Mouse (Mus musculus): ENCODE results near the gene Casp1. TPM values are rescaled to one million over a fixed set of nuclear protein-coding genes. Genes with fewer than 3 reads are reported as not detected.

Casp1 gene
- not detected in 2 replicates for total RNA-seq (2014; fragmentation: Nextera tagmentation)
- total RNA-seq (2017): 0.17 TPM in 1 of 2 replicates, not detected in the other
- not detected in 2 replicates for polyA plus RNA-seq (2012)

- Histone ChIP-seq H3K27me3 (ENCODE audit: insufficient read depth, low read length) (no peaks in the 10 kb centered on the region), H3K9me3 (replicated peaks) (no peaks in the 10 kb centered on the region), H3K4me1 (ENCODE audit: insufficient read depth, low read depth, low read length) (no peaks in the 10 kb centered on the region), H3K36me3 (replicated peaks) (no peaks in the 10 kb centered on the region), H3K4me3 (ENCODE audit: low read depth, low read length) (no peak within 1 kb of the TSS)
- DNase-seq (ENCODE audit: low spot score) (no peak), ATAC-seq (ENCODE audit: extremely low read depth, insufficient number of reproducible peaks, low FRiP score, poor library complexity, severe bottlenecking) (no peak)
- TF ChIP-seq POLR2AphosphoS5 (IDR thresholded peaks at IDR 0.05; ENCODE audit: insufficient replicate concordance, low read depth, low read length): no peak
- no peak for TF ChIP-seq CTCF (IDR thresholded peaks at IDR 0.05; ENCODE audit: low read depth, low read length)
- no peak for TF ChIP-seq GATA2 (IDR thresholded peaks at IDR 0.05; ENCODE audit: borderline replicate concordance, low read depth, low read length)
- no peak for TF ChIP-seq GATA1 (IDR thresholded peaks at IDR 0.05; ENCODE audit: borderline replicate concordance, low read length)
- TF ChIP-seq TAL1 (conservative IDR thresholded peaks at IDR 0.05; ENCODE audit: low read depth, low read length): no peak
Observed at GRCm38 (mm10) chr9:5298329-5299131, at the start of gene Casp1. Casp1 (plus strand) TSS chr9:5298517.

GRCm38 (mm10) chr9:5263951-5264475 lies 34.3 kb upstream of the Casp1 start:
- DNase-seq (ENCODE audit: low spot score) (no peak), ATAC-seq (ENCODE audit: extremely low read depth, insufficient number of reproducible peaks, low FRiP score, poor library complexity, severe bottlenecking) (no peak)
- H3K9me3 ChIP-seq (replicated peaks): no peaks in the 10 kb centered on the region
- no peak overlapping the region for H3K4me3 ChIP-seq (ENCODE audit: low read depth, low read length)
- no peaks in the 10 kb centered on the region for H3K27me3 ChIP-seq (ENCODE audit: insufficient read depth, low read length)
- no peaks in the 10 kb centered on the region for H3K4me1 ChIP-seq (ENCODE audit: insufficient read depth, low read depth, low read length)
- no peaks in the 10 kb centered on the region for H3K36me3 ChIP-seq (replicated peaks)
- TF ChIP-seq GATA1 (IDR thresholded peaks at IDR 0.05; ENCODE audit: borderline replicate concordance, low read length) (no peak), TAL1 (conservative IDR thresholded peaks at IDR 0.05; ENCODE audit: low read depth, low read length) (no peak), CTCF (IDR thresholded peaks at IDR 0.05; ENCODE audit: low read depth, low read length) (no peak)

- Histone ChIP-seq H3K36me3 (replicated peaks) (no peaks in the 10 kb centered on the region), H3K4me1 (ENCODE audit: insufficient read depth, low read depth, low read length) (no peaks in the 10 kb centered on the region), H3K9me3 (replicated peaks) (no peaks in the 10 kb centered on the region), H3K4me3 (ENCODE audit: low read depth, low read length) (no peak overlapping the region), H3K27me3 (ENCODE audit: insufficient read depth, low read length) (no peaks in the 10 kb centered on the region)
- no peak for ATAC-seq (ENCODE audit: extremely low read depth, insufficient number of reproducible peaks, low FRiP score, poor library complexity, severe bottlenecking)
- TF ChIP-seq POLR2AphosphoS5 (IDR thresholded peaks at IDR 0.05; ENCODE audit: insufficient replicate concordance, low read depth, low read length) (no peak), GATA2 (IDR thresholded peaks at IDR 0.05; ENCODE audit: borderline replicate concordance, low read depth, low read length) (no peak), TAL1 (conservative IDR thresholded peaks at IDR 0.05; ENCODE audit: low read depth, low read length) (no peak), GATA1 (IDR thresholded peaks at IDR 0.05; ENCODE audit: borderline replicate concordance, low read length) (no peak), CTCF (IDR thresholded peaks at IDR 0.05; ENCODE audit: low read depth, low read length) (no peak)
- no peak for DNase-seq (ENCODE audit: low spot score)
Observed at GRCm38 (mm10) chr9:5270274-5270673, 28.0 kb upstream of the Casp1 start.

GRCm38 (mm10) chr9:5270884-5271283 lies 27.4 kb upstream of the Casp1 start:
- no peak for ATAC-seq (ENCODE audit: extremely low read depth, insufficient number of reproducible peaks, low FRiP score, poor library complexity, severe bottlenecking)
- H3K9me3 ChIP-seq (replicated peaks): no peaks in the 10 kb centered on the region
- H3K36me3 ChIP-seq (replicated peaks): no peaks in the 10 kb centered on the region
- H3K27me3 ChIP-seq (ENCODE audit: insufficient read depth, low read length): no peaks in the 10 kb centered on the region
- no peaks in the 10 kb centered on the region for H3K4me1 ChIP-seq (ENCODE audit: insufficient read depth, low read depth, low read length)
- DNase-seq (ENCODE audit: low spot score): no peak
- TF ChIP-seq POLR2AphosphoS5 (IDR thresholded peaks at IDR 0.05; ENCODE audit: insufficient replicate concordance, low read depth, low read length) (no peak), CTCF (IDR thresholded peaks at IDR 0.05; ENCODE audit: low read depth, low read length) (no peak), TAL1 (conservative IDR thresholded peaks at IDR 0.05; ENCODE audit: low read depth, low read length) (no peak), GATA1 (IDR thresholded peaks at IDR 0.05; ENCODE audit: borderline replicate concordance, low read length) (no peak), GATA2 (IDR thresholded peaks at IDR 0.05; ENCODE audit: borderline replicate concordance, low read depth, low read length) (no peak)
- H3K4me3 ChIP-seq (ENCODE audit: low read depth, low read length): no peak overlapping the region

GRCm38 (mm10) chr9:5271334-5271845 lies 26.9 kb upstream of the Casp1 start:
- Histone ChIP-seq H3K36me3 (replicated peaks) (no peaks in the 10 kb centered on the region), H3K9me3 (replicated peaks) (no peaks in the 10 kb centered on the region), H3K4me3 (ENCODE audit: low read depth, low read length) (no peak overlapping the region), H3K4me1 (ENCODE audit: insufficient read depth, low read depth, low read length) (no peaks in the 10 kb centered on the region), H3K27me3 (ENCODE audit: insufficient read depth, low read length) (no peaks in the 10 kb centered on the region)
- DNase-seq (ENCODE audit: low spot score) (no peak), ATAC-seq (ENCODE audit: extremely low read depth, insufficient number of reproducible peaks, low FRiP score, poor library complexity, severe bottlenecking) (no peak)
- no peak for TF ChIP-seq POLR2AphosphoS5 (IDR thresholded peaks at IDR 0.05; ENCODE audit: insufficient replicate concordance, low read depth, low read length)
- no peak for TF ChIP-seq GATA1 (IDR thresholded peaks at IDR 0.05; ENCODE audit: borderline replicate concordance, low read length)
- no peak for TF ChIP-seq GATA2 (IDR thresholded peaks at IDR 0.05; ENCODE audit: borderline replicate concordance, low read depth, low read length)
- TF ChIP-seq CTCF (IDR thresholded peaks at IDR 0.05; ENCODE audit: low read depth, low read length): no peak
- TF ChIP-seq TAL1 (conservative IDR thresholded peaks at IDR 0.05; ENCODE audit: low read depth, low read length): no peak

- Histone ChIP-seq H3K27me3 (ENCODE audit: insufficient read depth, low read length) (no peaks in the 10 kb centered on the region), H3K4me3 (ENCODE audit: low read depth, low read length) (no peak overlapping the region), H3K36me3 (replicated peaks) (no peaks in the 10 kb centered on the region), H3K4me1 (ENCODE audit: insufficient read depth, low read depth, low read length) (no peaks in the 10 kb centered on the region), H3K9me3 (replicated peaks) (0 out of 2 replicates have a peak, but pooled peaks cover 2% of the 10 kb centered on the region)
- no peak for DNase-seq (ENCODE audit: low spot score)
- ATAC-seq (ENCODE audit: extremely low read depth, insufficient number of reproducible peaks, low FRiP score, poor library complexity, severe bottlenecking): no peak
- no peak for TF ChIP-seq CTCF (IDR thresholded peaks at IDR 0.05; ENCODE audit: low read depth, low read length)
- no peak for TF ChIP-seq TAL1 (conservative IDR thresholded peaks at IDR 0.05; ENCODE audit: low read depth, low read length)
- TF ChIP-seq GATA1 (IDR thresholded peaks at IDR 0.05; ENCODE audit: borderline replicate concordance, low read length): no peak
- no peak for TF ChIP-seq POLR2AphosphoS5 (IDR thresholded peaks at IDR 0.05; ENCODE audit: insufficient replicate concordance, low read depth, low read length)
- no peak for TF ChIP-seq GATA2 (IDR thresholded peaks at IDR 0.05; ENCODE audit: borderline replicate concordance, low read depth, low read length)
Observed at GRCm38 (mm10) chr9:5286071-5286470, 12.2 kb upstream of the Casp1 start.

Data from G1E (cell line).